Mouse (Mus musculus) liver, embryonic 11.5 days (tissue): ENCODE measurements at regions not wholly inside any gene's neighbourhood (a gene's known extent, or its start where the extent isn't known, plus 50 kb on each side); places are given as distances from the start of the nearest gene placed in this dataset.

Source experiments
- ATAC-seq: fragments of 200-750 bp; cut with Nextera tagmentation; replicated peaks from 2 replicates; pipeline ENCODE4 v1.8.0; 2017; ENCODE audit warnings: moderate number of reproducible peaks, mild to moderate bottlenecking, moderate TSS enrichment, moderate library complexity; ENCODE audit not compliant: low FRiP score
- DNase-seq: peaks from one replicate; pipeline ENCODE4 v3.0.0-alpha.2; 2017; ENCODE audit warnings: low spot score
- H3K27ac ChIP-seq: fragments of 300-500 bp; sonication (generic); 2 replicates; pipeline ENCODE4 v1.5.1; 2014; ENCODE audit warnings: mild to moderate bottlenecking, low read depth, low read length, control low read depth
- H3K27me3 ChIP-seq: fragments of 300-500 bp; sonication (generic); replicated peaks from 2 replicates; pipeline ENCODE4 v1.6.1; 2014; ENCODE audit warnings: low read length, mixed read lengths; ENCODE audit not compliant: control insufficient read depth, insufficient read depth
- H3K36me3 ChIP-seq: fragments of 300-500 bp; sonication (generic); 2 replicates; pipeline ENCODE4 v1.6.1; 2014; ENCODE audit warnings: mild to moderate bottlenecking, low read length, moderate library complexity, mixed read lengths; ENCODE audit not compliant: control insufficient read depth, insufficient read depth
- H3K4me1 ChIP-seq: fragments of 300-500 bp; sonication (generic); replicated peaks from 2 replicates; pipeline ENCODE4 v1.6.1; 2014; ENCODE audit warnings: low read length, mixed read lengths; ENCODE audit not compliant: control insufficient read depth, insufficient read depth
- H3K4me2 ChIP-seq: fragments of 300-500 bp; sonication (generic); 2 replicates; pipeline ENCODE4 v1.6.1; 2014; ENCODE audit warnings: mild to moderate bottlenecking, control low read depth, moderate library complexity
- H3K4me3 ChIP-seq: fragments of 300-500 bp; sonication (generic); 2 replicates; pipeline ENCODE4 v1.5.1; 2014; ENCODE audit warnings: low read depth, low read length, control low read depth
- H3K9ac ChIP-seq: fragments of 300-500 bp; sonication (generic); 2 replicates; pipeline ENCODE4 v1.6.1; 2014; ENCODE audit warnings: low read depth, low read length, control low read depth
- H3K9me3 ChIP-seq: fragments of 300-500 bp; sonication (generic); 2 replicates; pipeline ENCODE4 v1.6.1; 2016; ENCODE audit warnings: low read length, inconsistent platforms, mixed read lengths; ENCODE audit not compliant: control insufficient read depth
- WGBS: fragments of 180-500 bp; shearing (Covaris S2); extraction: QIAGEN DNeasy Blood & Tissue Kit; methylation state at CpG from one replicate; pipeline ENCODE4 v1.1.7; 2014; 5-methylcytosine and 5-hydroxymethylcytosine counted together

- WGBS, result 77% methylated on average over 5 of the region's 5 CpGs
- ATAC-seq (no peak), DNase-seq (no peak)
- H3K36me3 ChIP-seq, result no peaks in the 10 kb centered on the region
- H3K27ac ChIP-seq, result no peak overlapping the region
- H3K9ac ChIP-seq, result no peak overlapping the region
- H3K4me2 ChIP-seq, result no peak overlapping the region
- peaks cover 4% of the 10 kb centered on the region; the same call in 1 of the 2 replicates for H3K4me1 ChIP-seq
- H3K27me3 ChIP-seq, result no peaks in the 10 kb centered on the region
- no peak overlapping the region for H3K4me3 ChIP-seq
- H3K9me3 ChIP-seq, result no peaks in the 10 kb centered on the region
Measured at GRCm38 (mm10) chr4:11869721-11870120, 111.3 kb downstream of the Gm10604 start.

GRCm38 (mm10) chr4:11868565-11868964 lies 112.5 kb downstream of the Gm10604 start:
- no peaks in the 10 kb centered on the region for H3K27me3 ChIP-seq
- no peak overlapping the region for H3K27ac ChIP-seq
- H3K4me3 ChIP-seq, result no peak overlapping the region
- H3K4me2 ChIP-seq, result no peak overlapping the region
- no peaks in the 10 kb centered on the region for H3K36me3 ChIP-seq
- ATAC-seq, result no peak
- H3K9ac ChIP-seq, result no peak overlapping the region
- no peaks in the 10 kb centered on the region for H3K9me3 ChIP-seq
- DNase-seq, result no peak
- H3K4me1 ChIP-seq, result peaks cover 4% of the 10 kb centered on the region; the same call in 1 of the 2 replicates
- 65% methylated on average over 1 of the region's 1 CpGs for WGBS
